Mouse (Mus musculus): ENCODE results near the gene Mrpl43. TPM values are rescaled to one million over a fixed set of nuclear protein-coding genes. Genes with fewer than 3 reads are reported as not detected.

Mrpl43 gene
- polyA plus RNA-seq, 1 experiment from 2014 or later, result 79.4 TPM

DNA sequence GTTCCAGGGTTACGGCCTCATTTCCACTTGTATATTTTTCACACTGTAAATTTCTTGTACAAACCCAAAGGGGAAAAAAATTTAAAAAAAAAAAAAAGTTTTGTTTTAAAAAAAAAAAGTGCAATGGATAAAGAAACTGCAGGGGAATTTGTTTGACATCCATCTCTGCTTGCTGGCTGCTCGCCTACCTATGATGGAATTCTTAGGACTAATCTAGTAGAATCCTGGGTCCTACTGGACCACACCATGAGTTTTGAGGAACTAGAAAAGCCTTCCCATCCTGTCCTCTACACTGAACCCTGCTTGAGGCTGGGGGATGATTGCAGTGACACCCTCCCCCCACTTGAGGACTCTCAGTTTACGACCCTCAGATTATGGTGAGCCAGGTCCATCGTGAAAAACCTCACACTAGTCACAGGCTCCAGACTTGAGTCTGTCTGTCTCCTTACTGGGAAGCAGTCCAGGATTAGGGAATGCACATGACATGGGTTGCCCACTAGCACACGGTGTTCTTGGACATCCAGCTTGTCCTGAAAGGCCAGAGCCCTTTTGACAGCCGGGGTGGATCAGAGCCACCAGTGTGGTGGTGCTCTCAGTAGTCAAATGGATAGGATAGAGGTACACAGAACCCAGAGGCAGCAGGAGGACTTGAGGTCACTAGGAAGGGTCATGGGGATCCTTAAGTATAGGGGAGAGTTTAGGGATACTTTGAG is 20.9 kb upstream of the Mrpl43 start:
- Histone ChIP-seq H3K27ac (0 out of 2 replicates have a peak overlapping the region, but pooled peaks have one; percentile 19), H3K4me2 (replicated peaks) (no peak overlapping the region), H3K36me3 (peaks cover 49% of the 10 kb centered on the region)

DNA sequence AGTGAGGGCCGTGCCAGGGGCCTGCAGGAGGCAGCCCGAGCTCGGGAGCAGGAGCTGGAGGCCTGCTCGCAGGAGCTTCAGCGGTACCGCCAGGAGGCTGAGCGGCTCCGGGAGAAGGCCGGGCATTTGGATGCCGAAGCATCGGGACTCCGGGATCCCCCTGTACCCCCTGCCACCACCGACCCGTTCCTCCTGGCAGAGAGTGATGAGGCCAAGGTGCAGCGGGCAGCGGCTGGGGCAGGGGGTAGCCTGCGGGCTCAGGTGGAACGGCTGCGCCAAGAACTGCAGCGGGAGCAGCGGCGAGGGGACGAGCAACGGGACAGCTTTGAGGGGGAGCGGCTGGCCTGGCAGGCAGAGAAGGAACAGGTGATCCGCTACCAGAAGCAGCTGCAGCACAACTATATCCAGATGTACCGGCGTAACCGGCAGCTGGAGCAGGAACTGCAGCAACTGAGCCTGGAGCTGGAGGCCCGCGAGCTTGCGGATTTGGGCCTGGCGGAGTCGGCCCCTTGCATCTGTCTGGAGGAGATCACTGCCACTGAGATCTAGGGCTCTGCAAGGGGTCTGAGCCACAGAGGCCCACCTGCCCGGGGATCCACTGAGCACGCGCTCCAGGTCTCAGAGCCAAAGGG is 19.8 kb upstream of the Mrpl43 start:
- Histone ChIP-seq H3K27me3 (no peaks in the 10 kb centered on the region), H3K4me2 (replicated peaks) (no peak overlapping the region), H3K4me1 (peaks cover 23% of the 10 kb centered on the region), H3K4me3 (no peak overlapping the region), H3K36me3 (peaks cover 56% of the 10 kb centered on the region), H3K27ac (no peak overlapping the region), H3K9me3 (replicated peaks) (no peaks in the 10 kb centered on the region), H3K9ac (no peak overlapping the region)
- 92% methylated on average over 37 of the region's 37 CpGs for WGBS
- no peak for ATAC-seq (ENCODE audit: low FRiP score)

More for the DNA sequence above, 20.9 kb upstream of the Mrpl43 start:
- Histone ChIP-seq H3K9ac (no peak overlapping the region), H3K27me3 (no peaks in the 10 kb centered on the region), H3K4me1 (peaks cover 21% of the 10 kb centered on the region), H3K4me3 (no peak overlapping the region), H3K9me3 (replicated peaks) (no peaks in the 10 kb centered on the region)
- 86% methylated on average over 6 of the region's 6 CpGs for WGBS
- ATAC-seq (ENCODE audit: low FRiP score), result no peak

DNA sequence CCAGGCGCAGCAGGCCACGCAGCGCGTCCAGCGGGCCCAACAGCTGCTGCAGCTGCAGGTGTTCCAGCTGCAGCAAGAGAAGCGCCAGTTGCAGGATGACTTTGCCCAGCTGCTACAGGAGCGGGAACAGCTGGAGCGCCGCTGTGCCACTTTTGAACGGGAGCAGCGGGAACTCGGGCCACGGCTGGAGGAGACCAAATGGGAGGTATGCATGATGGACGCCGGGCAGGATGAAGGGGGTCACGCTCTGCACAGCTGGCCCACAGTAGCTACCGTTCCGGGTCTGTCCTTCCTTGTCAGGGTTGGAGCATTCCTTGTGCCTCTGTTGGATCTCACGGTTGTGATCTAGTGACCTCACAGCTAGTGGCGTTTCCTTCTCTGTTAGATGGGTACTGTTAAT is 18.5 kb upstream of the Mrpl43 start:
- Histone ChIP-seq H3K4me3 (no peak overlapping the region), H3K9me3 (replicated peaks) (no peaks in the 10 kb centered on the region), H3K9ac (no peak overlapping the region), H3K4me1 (peaks cover 32% of the 10 kb centered on the region), H3K4me2 (replicated peaks) (no peak overlapping the region), H3K36me3 (peaks cover 56% of the 10 kb centered on the region), H3K27me3 (no peaks in the 10 kb centered on the region), H3K27ac (no peak overlapping the region)
- ATAC-seq (ENCODE audit: low FRiP score), result no peak
- 84% methylated on average over 20 of the region's 20 CpGs for WGBS

DNA sequence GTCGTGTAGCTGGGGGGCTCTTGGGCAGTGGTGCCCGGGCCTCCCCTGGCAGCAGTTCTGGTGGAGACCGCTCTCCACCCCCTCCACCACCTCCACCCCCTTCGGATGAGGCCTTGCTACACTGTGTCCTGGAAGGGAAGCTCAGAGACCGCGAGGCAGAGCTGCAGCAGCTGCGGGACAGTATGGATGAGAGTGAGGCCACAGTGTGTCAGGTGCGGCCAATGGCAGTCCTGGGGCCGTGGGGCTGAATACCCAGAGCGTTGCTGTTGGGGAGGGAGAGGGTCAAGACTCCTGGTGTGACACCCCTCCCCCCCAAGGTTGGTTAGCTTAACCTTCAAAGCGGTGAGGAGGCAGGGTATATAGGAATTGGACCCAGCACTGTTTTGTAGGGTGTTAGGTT is 17.8 kb upstream of the Mrpl43 start:
- no peak overlapping the region for H3K4me2 ChIP-seq (replicated peaks)
- H3K36me3 ChIP-seq, result peaks cover 56% of the 10 kb centered on the region
- H3K9me3 ChIP-seq (replicated peaks), result no peaks in the 10 kb centered on the region
- no peak overlapping the region for H3K4me3 ChIP-seq
- no peak for ATAC-seq (ENCODE audit: low FRiP score)
- no peak overlapping the region for H3K27ac ChIP-seq
- H3K4me1 ChIP-seq, result peaks cover 39% of the 10 kb centered on the region
- H3K27me3 ChIP-seq, result no peaks in the 10 kb centered on the region
- WGBS, result 77% methylated on average over 11 of the region's 11 CpGs
- no peak overlapping the region for H3K9ac ChIP-seq

DNA sequence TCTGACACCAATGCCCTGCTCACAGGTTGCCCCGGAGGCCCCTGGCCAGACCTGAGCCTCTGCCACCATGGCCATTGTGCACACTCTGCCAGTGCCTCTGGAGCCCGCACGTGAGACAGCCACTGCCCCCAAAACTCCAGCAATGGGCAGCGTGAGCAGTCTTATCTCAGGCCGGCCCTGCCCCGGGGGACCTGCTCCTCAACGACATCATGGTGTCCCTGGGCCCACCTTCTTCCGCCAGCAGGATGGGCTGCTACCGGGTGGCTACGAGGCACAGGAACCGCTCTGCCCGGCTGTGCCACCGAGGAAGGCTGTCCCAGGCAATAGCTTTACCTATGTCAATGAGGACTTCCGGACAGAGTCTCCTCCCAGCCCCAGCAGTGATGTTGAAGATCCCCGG is 15.1 kb upstream of the Mrpl43 start:
- peaks cover 40% of the 10 kb centered on the region for H3K36me3 ChIP-seq

DNA sequence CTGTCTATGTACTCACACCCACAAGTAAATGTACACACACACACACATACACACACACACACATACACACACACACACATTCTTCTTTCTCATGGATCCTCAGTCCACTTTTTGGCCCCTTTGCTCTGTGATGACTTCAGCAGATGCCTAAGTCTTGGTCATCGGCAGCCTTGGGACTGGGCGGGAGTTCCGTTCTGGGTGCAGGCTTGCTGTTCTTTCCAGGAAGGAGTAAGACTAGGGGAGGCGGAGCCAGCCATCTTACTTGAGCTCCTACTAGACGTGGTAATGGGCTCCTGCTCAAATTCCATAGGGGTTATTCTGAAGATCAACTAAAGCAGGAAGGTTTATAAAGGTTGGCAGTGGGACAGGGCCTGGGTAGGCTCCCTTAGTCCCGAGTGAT is 14.1 kb upstream of the Mrpl43 start:
- 67% methylated on average over 6 of the region's 6 CpGs for WGBS
- Histone ChIP-seq H3K9ac (no peak overlapping the region), H3K27ac (no peak overlapping the region)

More for the DNA sequence above, 15.1 kb upstream of the Mrpl43 start:
- no peaks in the 10 kb centered on the region for H3K9me3 ChIP-seq (replicated peaks)
- no peaks in the 10 kb centered on the region for H3K27me3 ChIP-seq
- peaks cover 47% of the 10 kb centered on the region for H3K4me1 ChIP-seq
- H3K27ac ChIP-seq, result no peak overlapping the region
- H3K4me3 ChIP-seq, result 0 out of 2 replicates have a peak overlapping the region, but pooled peaks have one; percentile 3
- 0 out of 2 replicates have a peak overlapping the region, but pooled peaks have one; percentile 27 for H3K9ac ChIP-seq
- 89% methylated on average over 15 of the region's 15 CpGs for WGBS
- H3K4me2 ChIP-seq (replicated peaks), result peak overlapping the region; percentile 21; the same call in 1 of the 2 replicates
- ATAC-seq (ENCODE audit: low FRiP score), result no peak

DNA sequence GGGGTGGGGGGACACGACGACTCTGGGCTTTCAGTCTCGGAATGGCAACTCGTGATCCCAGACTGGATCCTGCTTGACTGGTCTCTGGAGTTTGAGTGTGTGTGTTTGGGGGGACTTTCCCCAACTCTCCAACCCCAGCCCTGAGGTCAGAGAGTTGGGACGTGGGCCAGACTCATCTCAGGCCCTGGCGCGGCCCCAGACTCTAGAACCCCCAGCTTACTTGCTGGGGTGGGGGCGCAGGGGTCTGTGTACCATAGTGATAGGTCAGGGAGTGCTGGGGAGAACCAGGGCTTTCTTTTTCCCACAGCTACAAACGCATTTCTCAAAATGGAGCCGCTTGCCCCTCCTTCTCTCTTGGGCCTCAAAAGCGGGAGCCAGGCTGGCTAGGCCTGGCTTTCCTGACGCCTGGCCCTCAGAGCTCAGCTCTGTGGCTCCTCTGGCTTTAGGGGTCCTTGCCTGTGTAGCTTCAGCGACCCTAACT is 12.1 kb upstream of the Mrpl43 start:
- 0% methylated on average over 12 of the region's 13 CpGs for WGBS
- ATAC-seq (ENCODE audit: low FRiP score), result peak; percentile 12
- peaks cover 4% of the 10 kb centered on the region; the same call in 1 of the 2 replicates for H3K27me3 ChIP-seq
- H3K4me1 ChIP-seq, result peaks cover 68% of the 10 kb centered on the region
- peak overlapping the region; percentile 91 for H3K4me2 ChIP-seq (replicated peaks)
- H3K36me3 ChIP-seq, result peaks cover 13% of the 10 kb centered on the region
- no peaks in the 10 kb centered on the region for H3K9me3 ChIP-seq (replicated peaks)
- peak overlapping the region; percentile 98 for H3K27ac ChIP-seq
- peak overlapping the region; percentile 60 for H3K4me3 ChIP-seq
- peak overlapping the region; percentile 84 for H3K9ac ChIP-seq

More for the DNA sequence above, 14.1 kb upstream of the Mrpl43 start:
- no peak for ATAC-seq (ENCODE audit: low FRiP score)
- H3K36me3 ChIP-seq, result peaks cover 30% of the 10 kb centered on the region
- no peak overlapping the region for H3K4me3 ChIP-seq
- peaks cover 58% of the 10 kb centered on the region for H3K4me1 ChIP-seq
- 0 out of 2 replicates have a peak, but pooled peaks cover 2% of the 10 kb centered on the region for H3K27me3 ChIP-seq
- peak overlapping the region; percentile 21; the same call in 1 of the 2 replicates for H3K4me2 ChIP-seq (replicated peaks)
- H3K9me3 ChIP-seq (replicated peaks), result no peaks in the 10 kb centered on the region

DNA sequence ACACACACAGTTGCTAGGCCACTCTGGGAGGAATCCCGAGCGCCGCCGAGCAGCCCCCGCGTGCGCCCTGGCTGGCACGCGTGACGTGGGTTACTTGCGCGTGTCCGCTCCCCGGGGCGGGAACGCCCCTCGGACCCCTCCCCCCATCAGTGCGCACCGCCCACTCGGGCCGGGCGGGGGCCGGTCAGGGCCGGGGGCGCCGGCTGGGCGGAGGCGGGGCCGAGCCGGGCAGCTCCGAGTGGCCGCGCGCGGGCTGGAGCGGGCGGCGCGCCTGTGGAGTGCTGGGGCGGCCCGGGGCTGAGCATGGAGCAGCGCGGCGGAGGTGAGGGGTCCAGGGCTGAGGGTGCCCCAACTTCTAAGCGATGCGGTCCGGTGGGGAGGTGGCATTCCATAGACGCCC is 11.7 kb upstream of the Mrpl43 start:
- Histone ChIP-seq H3K36me3 (peaks cover 9% of the 10 kb centered on the region; the same call in 1 of the 2 replicates), H3K4me3 (peak overlapping the region; percentile 60), H3K27ac (peak overlapping the region; percentile 98), H3K4me2 (replicated peaks) (peak overlapping the region; percentile 91), H3K9ac (peak overlapping the region; percentile 84), H3K9me3 (replicated peaks) (no peaks in the 10 kb centered on the region), H3K4me1 (peaks cover 68% of the 10 kb centered on the region), H3K27me3 (peaks cover 4% of the 10 kb centered on the region; the same call in 1 of the 2 replicates)
- WGBS, result 1% methylated on average over 45 of the region's 48 CpGs
- peak; percentile 70 for ATAC-seq (ENCODE audit: low FRiP score)

DNA sequence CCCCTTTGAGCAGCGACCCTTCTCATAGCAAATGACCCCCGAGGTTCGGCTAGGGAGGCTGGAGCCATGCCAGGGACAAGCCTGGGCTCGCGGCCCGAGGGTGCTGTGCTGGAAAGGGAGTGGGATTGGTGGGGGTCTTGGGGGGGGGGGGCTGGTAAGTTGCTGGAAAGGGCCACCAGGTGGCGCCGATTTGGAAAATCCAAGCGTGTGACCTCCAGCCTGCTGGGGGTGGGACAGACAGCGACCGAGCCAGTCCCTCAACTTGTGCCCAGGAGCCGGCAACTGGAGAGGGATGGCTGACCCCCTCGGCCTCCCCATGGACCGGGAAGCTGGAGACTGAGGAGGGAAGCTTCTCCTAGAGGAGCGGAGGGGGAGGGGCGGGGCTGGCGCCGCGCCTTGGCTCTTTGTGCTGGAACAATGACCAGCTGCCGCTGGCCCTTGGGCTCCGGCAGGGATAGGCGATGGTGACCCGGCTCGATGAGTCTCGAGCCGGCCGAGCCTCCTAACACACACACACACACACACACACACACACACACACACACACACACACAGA is 11.1 kb upstream of the Mrpl43 start:
- peaks cover 7% of the 10 kb centered on the region for H3K36me3 ChIP-seq
- WGBS, result 0% methylated on average over 17 of the region's 27 CpGs
- peaks cover 70% of the 10 kb centered on the region for H3K4me1 ChIP-seq
- H3K4me2 ChIP-seq (replicated peaks), result peak overlapping the region; percentile 91
- peak; percentile 74 for ATAC-seq (ENCODE audit: low FRiP score)
- peaks cover 4% of the 10 kb centered on the region; the same call in 1 of the 2 replicates for H3K27me3 ChIP-seq
- H3K4me3 ChIP-seq, result peak overlapping the region; percentile 60
- H3K9me3 ChIP-seq (replicated peaks), result no peaks in the 10 kb centered on the region
- H3K9ac ChIP-seq, result peak overlapping the region; percentile 84
- peak overlapping the region; percentile 98 for H3K27ac ChIP-seq

DNA sequence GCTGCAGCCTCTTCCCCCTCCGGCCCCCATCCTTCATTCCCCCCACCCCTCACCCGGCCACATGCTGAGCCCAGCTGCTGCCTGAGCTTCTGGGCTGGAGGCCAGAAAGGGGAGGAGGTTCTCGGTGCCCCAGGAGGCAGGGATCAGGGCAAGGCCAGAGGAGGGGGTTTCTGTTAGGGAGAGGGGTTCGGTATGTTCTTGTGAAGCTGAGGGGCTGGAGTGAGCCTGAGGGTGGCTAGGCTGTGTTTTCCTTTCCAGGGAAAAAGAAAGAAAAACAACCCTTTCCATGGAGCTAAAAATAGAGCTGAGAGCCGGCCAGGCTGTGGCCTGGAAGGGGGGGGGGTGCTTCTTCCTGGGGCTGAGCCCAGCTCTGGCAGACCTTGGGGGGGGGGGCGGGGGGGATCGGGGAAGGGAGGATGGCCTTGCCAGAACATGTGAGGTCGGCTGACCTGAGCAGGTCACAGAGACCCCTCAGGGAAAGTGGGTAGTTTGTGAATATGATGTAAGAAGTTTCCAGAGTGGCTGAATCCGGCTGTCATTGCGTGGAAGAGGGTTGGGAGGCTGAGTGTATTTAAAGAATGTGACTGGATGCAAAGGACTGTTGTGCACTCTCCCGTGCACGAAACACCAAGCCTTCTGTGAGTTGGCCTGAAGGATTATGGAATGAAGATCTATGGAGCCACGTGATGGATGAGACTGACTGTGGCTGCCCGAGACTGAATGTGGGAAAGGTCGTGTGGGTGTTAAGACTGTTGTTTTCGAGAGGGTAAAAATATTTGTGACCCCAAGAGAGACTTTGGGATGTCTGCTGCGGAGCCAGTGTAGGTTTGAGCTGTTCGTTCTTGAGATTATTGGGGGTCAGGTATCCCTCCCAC is 10.3 kb upstream of the Mrpl43 start:
- Histone ChIP-seq H3K4me1 (peaks cover 68% of the 10 kb centered on the region), H3K4me2 (replicated peaks) (peak overlapping the region; percentile 91), H3K27me3 (peaks cover 4% of the 10 kb centered on the region; the same call in 1 of the 2 replicates), H3K9ac (peak overlapping the region; percentile 59), H3K36me3 (peaks cover 12% of the 10 kb centered on the region), H3K4me3 (peak overlapping the region; percentile 60), H3K9me3 (replicated peaks) (no peaks in the 10 kb centered on the region), H3K27ac (peak overlapping the region; percentile 98)
- peak; percentile 30 for ATAC-seq (ENCODE audit: low FRiP score)
- 1% methylated on average over 18 of the region's 18 CpGs for WGBS

DNA sequence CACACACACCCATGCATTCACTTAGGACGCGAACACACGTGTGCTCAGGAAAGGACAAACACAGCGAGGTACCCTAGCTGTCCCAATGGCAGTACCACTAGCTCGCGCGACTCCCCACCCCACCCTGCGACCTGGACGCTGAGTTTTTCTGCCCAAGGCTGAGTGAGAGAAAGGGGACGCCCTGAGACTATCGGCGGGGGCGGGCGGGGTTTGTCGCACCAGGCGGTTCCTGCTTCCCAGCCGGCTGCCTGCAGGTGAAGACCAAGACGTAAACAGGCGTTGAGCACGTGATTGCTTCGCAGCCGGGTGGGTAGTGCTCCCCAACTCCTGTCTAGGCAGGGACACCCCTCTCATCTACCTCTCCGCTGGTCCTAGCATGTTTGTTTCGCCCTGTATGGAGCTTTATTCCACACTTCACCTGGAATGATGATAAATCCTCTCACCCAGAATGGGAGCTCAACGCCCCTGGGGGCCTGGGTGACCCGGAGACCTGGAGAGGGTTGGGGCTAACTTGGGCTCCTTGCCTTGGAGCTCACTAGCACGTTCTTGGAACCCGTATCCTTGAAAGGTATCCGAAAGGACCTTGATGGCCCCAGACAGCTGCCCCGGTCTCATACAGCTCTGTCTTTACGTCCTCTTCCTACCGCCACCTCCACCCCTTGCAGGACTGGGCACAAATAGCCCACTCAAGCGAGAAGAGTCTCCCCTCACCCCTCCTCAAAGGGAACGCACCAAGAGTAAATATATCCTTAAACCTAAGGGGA is 9.5 kb upstream of the Mrpl43 start:
- Histone ChIP-seq H3K4me1 (peaks cover 60% of the 10 kb centered on the region), H3K27ac (peak overlapping the region; percentile 98), H3K27me3 (peaks cover 4% of the 10 kb centered on the region; the same call in 1 of the 2 replicates), H3K36me3 (peaks cover 17% of the 10 kb centered on the region), H3K9me3 (replicated peaks) (no peaks in the 10 kb centered on the region), H3K4me3 (peak overlapping the region; percentile 60), H3K9ac (peak overlapping the region; percentile 59), H3K4me2 (replicated peaks) (peak overlapping the region; percentile 91)
- 0% methylated on average over 34 of the region's 34 CpGs for WGBS
- ATAC-seq (ENCODE audit: low FRiP score), result peak; percentile 29

All from hindbrain, embryonic 12.5 days (tissue).